Mouse (Mus musculus) midbrain, embryonic 10.5 days (tissue): ENCODE results near the gene Wdr53. TPM values are rescaled to one million over a fixed set of nuclear protein-coding genes. Genes with fewer than 3 reads are reported as not detected.
"Not testable (repeated sequence)": the region's sequence is repeated elsewhere in the genome, so short reads cannot be mapped to it uniquely, and the experiment has no call there.

Source experiments
- DNase-seq: peaks from one replicate; pipeline ENCODE4 v3.0.0-alpha.2; 2017; ENCODE audit warnings: low spot score
- H3K27ac ChIP-seq: fragments of 300-500 bp; sonication (generic); replicated peaks from 2 replicates; pipeline ENCODE4 v1.5.1; 2016; ENCODE audit warnings: mild to moderate bottlenecking
- H3K27me3 ChIP-seq: fragments of 300-500 bp; sonication (generic); 2 replicates; pipeline ENCODE4 v1.6.1; 2016; ENCODE audit warnings: low read depth, mild to moderate bottlenecking; ENCODE audit not compliant: poor library complexity, severe bottlenecking
- H3K36me3 ChIP-seq: fragments of 300-500 bp; sonication (generic); 2 replicates; pipeline ENCODE4 v1.6.1; 2016; ENCODE audit warnings: mild to moderate bottlenecking, moderate library complexity
- H3K4me1 ChIP-seq: fragments of 300-500 bp; sonication (generic); 2 replicates; pipeline ENCODE4 v1.6.1; 2016
- H3K4me3 ChIP-seq: fragments of 300-500 bp; sonication (generic); 2 replicates; pipeline ENCODE4 v1.5.1; 2016; ENCODE audit warnings: mild to moderate bottlenecking, moderate library complexity
- H3K9me3 ChIP-seq: fragments of 300-500 bp; sonication (generic); replicated peaks from 2 replicates; pipeline ENCODE4 v1.6.1; 2016; ENCODE audit warnings: mild to moderate bottlenecking
- WGBS: fragments of 180-500 bp; shearing (Covaris S2); methylation state at CpG from one replicate; pipeline ENCODE4 v1.1.7; 2016; 5-methylcytosine and 5-hydroxymethylcytosine counted together
- polyA plus RNA-seq: library from polyadenylated mRNA; unstranded; fragments of >200 nt; fragmentation: Nextera tagmentation; extraction: Ambion mirVana; gene quantifications from 2 replicates; pipeline ENCODE4 v1.2.1, GENCODE M21; 2016

Wdr53 gene
- 18.6 and 19.2 TPM in 2 replicates for polyA plus RNA-seq

DNA sequence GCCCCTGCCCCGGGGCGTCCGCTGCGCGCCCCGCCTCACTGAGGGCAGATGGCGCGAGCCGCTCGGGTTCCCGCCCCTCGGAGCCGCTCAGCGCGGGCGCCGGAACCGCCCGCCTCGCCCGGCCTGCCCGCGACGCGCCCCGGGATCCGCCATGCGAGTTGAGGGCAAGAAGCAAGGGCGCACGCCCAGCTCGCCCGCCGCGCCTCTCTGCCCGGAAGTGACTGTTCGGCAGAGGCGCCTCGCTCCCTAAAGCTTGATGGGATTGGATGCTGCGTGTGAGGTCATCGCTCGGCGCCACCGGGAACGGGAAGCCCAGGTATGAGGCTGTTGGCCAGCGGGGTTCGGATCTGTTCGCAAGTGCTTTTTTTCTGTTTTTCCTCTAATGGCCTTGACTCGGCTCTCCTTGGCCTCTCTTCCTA lies at the start of gene Wdr53, which contains the start of gene Fbxo45:
Wdr53 (plus strand) TSS at position 276 of the 419 bp plus-strand sequence.
Fbxo45 (minus strand) TSS at position 207 of the 419 bp plus-strand sequence.
- H3K4me3 ChIP-seq = peak within 1 kb of the TSS; percentile 94
- DNase-seq = peak; percentile 96
- peaks cover 30% of the 10 kb centered on the region for H3K4me1 ChIP-seq
- WGBS = under 1% methylated on average over 48 of the region's 48 CpGs
- H3K27me3 ChIP-seq = no peaks in the 10 kb centered on the region
- peak within 1 kb of the TSS; percentile 94 for H3K27ac ChIP-seq
- peaks cover 11% of the 10 kb centered on the region for H3K36me3 ChIP-seq
- no peaks in the 10 kb centered on the region for H3K9me3 ChIP-seq

DNA sequence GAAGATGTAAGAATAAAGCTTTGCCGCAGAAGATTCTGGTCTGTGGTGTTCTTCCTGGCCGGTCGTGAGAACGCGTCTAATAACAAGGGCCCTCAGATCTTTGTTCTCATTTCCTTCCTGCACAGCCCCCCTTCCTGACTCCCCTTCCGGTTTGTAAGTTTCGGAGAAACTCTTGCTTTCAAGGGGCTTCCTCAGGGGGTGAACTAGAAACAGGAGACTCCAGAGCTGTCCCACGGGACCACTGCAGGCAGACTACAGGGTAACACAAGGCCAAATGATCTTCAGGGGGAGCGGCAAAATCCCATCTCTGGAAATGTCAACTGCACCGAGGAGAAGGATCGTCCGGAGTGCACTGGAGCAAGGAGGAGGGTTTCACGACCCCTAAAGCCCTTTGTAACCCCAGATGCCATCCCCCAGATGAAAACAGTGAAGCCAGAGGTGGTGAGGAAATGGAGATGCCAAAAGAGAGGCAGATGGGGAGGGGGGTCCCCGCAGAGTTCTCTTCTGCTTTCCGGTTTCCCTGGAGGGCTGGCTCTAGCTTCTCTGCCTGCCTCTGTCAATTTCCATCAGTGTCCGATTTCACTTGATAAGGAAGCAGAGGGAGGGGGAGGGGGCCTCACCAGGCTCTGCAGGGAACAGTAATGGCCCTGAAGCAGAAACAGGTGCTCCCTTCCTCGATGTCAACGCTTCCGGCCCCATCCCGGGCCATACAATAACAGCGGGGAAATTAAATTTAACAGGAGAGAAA lies 46.6 kb upstream of the Wdr53 start:
- 0 out of 2 replicates have a peak overlapping the region, but pooled peaks have one; percentile 2 for H3K4me3 ChIP-seq
- DNase-seq = no peak
- H3K27ac ChIP-seq = peak overlapping the region; percentile 55; the same call in 1 of the 2 replicates
- H3K4me1 ChIP-seq = peaks cover 7% of the 10 kb centered on the region
- 73% methylated on average over 21 of the region's 21 CpGs for whole genome bisulfite sequencing
- no peaks in the 10 kb centered on the region for H3K36me3 ChIP-seq
- no peaks in the 10 kb centered on the region for H3K27me3 ChIP-seq
- H3K9me3 ChIP-seq = peaks cover 4% of the 10 kb centered on the region; the same call in 1 of the 2 replicates

DNA sequence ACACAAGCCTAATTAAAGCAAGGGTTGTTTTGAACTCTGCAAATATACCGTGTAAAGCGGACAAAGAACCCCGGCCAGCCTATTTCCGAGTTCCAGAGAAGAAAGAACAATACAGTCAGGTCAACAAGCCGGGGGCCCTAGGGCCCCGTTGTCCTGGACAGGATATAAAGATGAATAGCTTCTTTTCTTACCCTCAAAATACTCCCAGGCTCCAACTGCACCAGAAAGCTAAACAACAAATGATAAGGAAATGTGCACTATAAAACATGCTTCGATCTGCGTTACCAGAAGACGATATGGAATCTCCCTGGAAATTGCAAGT lies 46.1 kb upstream of the Wdr53 start:
- no peak for DNase-seq
- Histone ChIP-seq H3K4me3 (no peak overlapping the region), H3K27me3 (no peaks in the 10 kb centered on the region), H3K27ac (peak overlapping the region; percentile 55; the same call in 1 of the 2 replicates), H3K9me3 (peaks cover 4% of the 10 kb centered on the region; the same call in 1 of the 2 replicates), H3K36me3 (no peaks in the 10 kb centered on the region), H3K4me1 (peaks cover 7% of the 10 kb centered on the region)
- WGBS = 74% methylated on average over 9 of the region's 9 CpGs

DNA sequence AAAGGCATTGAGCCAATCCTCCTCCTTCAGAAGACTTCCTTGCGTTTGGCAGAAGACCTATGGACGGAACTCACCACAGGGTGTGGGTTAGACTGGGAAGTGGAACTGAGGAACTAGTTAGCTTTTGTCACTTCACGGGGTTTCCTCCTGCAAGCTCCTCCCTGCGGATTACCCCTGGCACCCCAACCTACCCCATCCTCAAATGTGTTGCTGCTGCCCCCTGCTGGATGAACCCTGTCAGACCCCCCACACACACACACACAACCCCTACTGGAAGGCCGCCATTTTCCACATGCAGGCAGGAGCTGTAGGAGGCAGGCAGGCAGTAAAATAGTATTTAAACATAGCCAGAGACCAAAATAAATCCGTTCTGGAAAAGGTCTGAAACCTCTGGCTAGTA lies 44.3 kb upstream of the Wdr53 start:
- Histone ChIP-seq H3K27me3 (no peaks in the 10 kb centered on the region), H3K4me1 (peaks cover 7% of the 10 kb centered on the region), H3K36me3 (no peaks in the 10 kb centered on the region), H3K9me3 (peaks cover 4% of the 10 kb centered on the region; the same call in 1 of the 2 replicates), H3K27ac (no peak overlapping the region), H3K4me3 (no peak overlapping the region)
- 77% methylated on average over 6 of the region's 6 CpGs for WGBS
- no peak for DNase-seq

DNA sequence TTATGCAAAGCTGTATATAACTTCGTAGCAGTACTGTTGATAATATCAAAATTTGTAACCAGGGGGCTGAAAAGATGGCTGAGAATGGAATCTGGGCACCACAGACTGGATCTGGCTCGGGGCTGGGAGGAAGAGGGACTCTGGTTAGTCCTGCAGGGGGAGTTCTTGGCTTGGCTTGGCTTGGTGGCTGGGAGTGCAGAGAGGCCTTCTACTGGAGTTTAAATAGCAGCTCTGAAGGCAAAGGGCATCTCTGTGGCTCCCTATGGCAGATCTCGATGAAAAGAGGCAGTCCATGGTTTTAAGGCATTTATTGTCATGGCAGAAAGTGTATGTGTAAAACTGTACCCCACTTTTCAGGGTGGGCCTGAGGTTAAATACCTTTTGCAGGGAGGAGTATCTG lies 42.1 kb upstream of the Wdr53 start:
- 65% methylated on average over 3 of the region's 3 CpGs for WGBS
- Histone ChIP-seq H3K4me1 (peaks cover 7% of the 10 kb centered on the region), H3K27me3 (no peaks in the 10 kb centered on the region), H3K36me3 (no peaks in the 10 kb centered on the region), H3K9me3 (peaks cover 19% of the 10 kb centered on the region), H3K27ac (no peak overlapping the region), H3K4me3 (no peak overlapping the region)
- DNase-seq = no peak

DNA sequence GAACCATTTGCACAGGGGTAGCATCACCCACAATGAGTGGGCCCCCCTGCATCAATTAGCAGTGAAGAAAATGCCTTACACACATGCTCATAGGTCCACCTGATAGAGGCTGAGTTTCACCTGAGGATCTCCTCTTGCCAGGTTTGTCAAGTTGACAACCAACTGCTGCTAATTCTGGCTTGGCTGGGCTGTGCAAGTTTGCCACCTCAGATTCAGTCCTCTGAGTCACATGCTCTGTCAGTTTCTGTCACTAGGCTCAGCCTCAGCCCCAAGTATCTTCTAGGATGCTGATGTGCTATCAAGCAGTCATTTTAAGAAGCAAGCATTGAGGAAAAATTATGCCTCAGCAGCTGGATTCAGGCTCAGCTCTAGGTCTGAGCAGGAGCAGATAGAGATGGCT lies 32.9 kb upstream of the Wdr53 start:
- H3K36me3 ChIP-seq = no peaks in the 10 kb centered on the region
- DNase-seq = no peak
- H3K27me3 ChIP-seq = no peaks in the 10 kb centered on the region
- H3K27ac ChIP-seq = no peak overlapping the region
- no peak overlapping the region for H3K4me3 ChIP-seq
- H3K9me3 ChIP-seq = peaks cover 15% of the 10 kb centered on the region
- H3K4me1 ChIP-seq = no peaks in the 10 kb centered on the region

DNA sequence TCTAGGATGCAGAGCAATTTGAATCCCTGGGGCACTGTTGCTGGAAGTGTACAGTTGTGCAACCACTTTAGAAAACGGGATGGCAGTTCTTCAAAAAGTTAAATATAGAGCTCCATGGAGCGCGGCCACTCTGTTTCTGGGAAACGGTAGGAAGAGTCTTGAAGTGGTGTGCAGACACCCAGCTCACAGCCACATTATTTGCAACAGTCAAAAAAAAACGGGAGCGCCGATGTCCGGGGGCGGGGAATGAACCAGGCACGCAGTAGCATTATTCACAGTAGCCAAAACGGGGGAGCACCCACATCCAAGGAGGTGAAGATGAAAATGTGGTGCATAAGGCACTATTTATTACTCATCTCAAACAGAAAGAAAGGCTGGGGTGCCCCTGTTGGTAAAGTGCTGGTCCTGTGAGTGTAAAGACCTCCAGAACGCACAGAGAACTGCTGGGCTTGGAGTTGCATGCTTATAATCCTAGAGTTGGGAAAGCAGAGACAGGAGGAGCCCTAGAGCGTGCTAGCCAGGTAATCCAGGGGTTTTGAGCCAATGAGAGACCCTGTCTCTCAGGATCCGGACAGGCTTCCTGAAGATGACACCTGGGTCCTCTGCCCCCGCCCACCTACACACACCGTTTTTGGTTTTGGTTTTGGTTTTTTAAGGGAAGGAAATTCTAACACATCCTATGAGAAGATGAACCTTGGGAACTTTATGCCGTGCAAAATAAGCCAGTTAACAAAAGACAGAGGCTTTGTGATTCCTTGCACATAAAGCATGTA lies 32.0 kb upstream of the Wdr53 start:
- 82% methylated on average over 17 of the region's 17 CpGs for WGBS
- H3K27me3 ChIP-seq = no peaks in the 10 kb centered on the region
- no peak overlapping the region for H3K27ac ChIP-seq
- H3K4me3 ChIP-seq = no peak overlapping the region
- DNase-seq = no peak
- no peaks in the 10 kb centered on the region for H3K4me1 ChIP-seq
- H3K9me3 ChIP-seq = peaks cover 7% of the 10 kb centered on the region
- H3K36me3 ChIP-seq = no peaks in the 10 kb centered on the region

DNA sequence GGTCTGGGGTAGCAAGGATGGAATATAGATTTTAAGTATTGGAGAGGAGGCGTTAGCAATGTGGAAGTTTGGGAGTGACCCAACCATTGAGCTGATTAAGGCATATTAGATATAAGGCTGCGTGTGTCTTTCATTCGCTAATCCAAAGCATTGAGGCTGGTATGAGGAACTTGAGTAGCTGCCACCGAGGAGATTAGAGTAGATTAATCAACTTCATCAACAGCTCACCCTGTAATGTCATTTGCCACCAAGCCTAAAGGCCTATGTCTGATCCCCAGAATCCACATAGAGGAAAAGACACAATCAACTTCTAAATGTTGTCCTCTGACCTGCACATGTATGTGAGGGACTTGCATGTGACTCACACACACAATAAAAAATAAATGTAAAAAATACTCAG lies 25.2 kb upstream of the Wdr53 start:
- H3K27ac ChIP-seq = no peak overlapping the region
- H3K36me3 ChIP-seq = no peaks in the 10 kb centered on the region
- H3K4me1 ChIP-seq = no peaks in the 10 kb centered on the region
- DNase-seq = no peak
- WGBS = 79% methylated on average over 4 of the region's 4 CpGs
- H3K27me3 ChIP-seq = no peaks in the 10 kb centered on the region
- H3K4me3 ChIP-seq = no peak overlapping the region
- H3K9me3 ChIP-seq = no peaks in the 10 kb centered on the region

DNA sequence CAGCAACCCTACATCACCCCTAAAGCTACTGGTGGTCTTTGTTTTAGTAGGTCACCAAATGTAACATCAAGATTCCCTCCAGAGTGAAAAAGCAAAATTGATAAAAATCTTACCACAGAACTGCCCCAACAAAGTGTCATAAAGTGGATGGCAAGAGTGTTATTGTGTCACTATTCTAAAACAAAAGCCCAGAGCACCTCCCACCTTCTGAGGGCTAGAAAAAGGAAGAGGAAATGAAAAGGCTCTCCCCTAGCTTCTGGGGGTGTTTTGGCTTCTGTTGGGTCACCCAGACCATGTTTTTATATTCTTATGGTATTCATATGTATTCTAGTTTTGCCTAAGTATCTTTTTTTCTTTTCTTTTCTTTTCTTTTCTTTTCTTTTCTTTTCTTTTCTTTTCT lies 24.6 kb upstream of the Wdr53 start:
- no peaks in the 10 kb centered on the region for H3K27me3 ChIP-seq
- H3K36me3 ChIP-seq = no peaks in the 10 kb centered on the region
- no peak for DNase-seq
- no peaks in the 10 kb centered on the region for H3K4me1 ChIP-seq
- no peaks in the 10 kb centered on the region for H3K9me3 ChIP-seq
- H3K4me3 ChIP-seq = no peak overlapping the region
- H3K27ac ChIP-seq = no peak overlapping the region

DNA sequence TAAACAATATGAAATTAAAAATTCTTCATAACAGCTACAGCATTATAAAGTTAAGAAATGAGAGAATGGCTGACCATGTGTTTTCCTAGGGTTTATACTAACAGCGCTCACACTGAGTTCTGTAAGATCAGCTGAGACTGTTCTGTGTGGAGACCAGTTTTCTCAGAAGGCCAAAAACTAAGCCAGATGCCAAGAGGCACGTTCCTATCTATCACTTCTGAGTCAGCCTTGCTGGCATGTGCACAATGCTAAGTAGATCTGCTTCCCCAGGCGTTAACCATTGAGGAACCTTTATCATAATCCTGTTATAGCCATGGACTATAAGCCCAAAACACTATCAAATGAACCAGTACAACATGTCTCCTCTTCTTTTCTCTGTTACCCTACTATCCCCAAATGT lies 15.0 kb upstream of the Wdr53 start:
- DNase-seq, H3K27ac ChIP-seq, H3K9me3 ChIP-seq, H3K4me3 ChIP-seq, H3K27me3 ChIP-seq, H3K4me1 ChIP-seq: not testable (repeated sequence)
- WGBS = 92% methylated on average over 3 of the region's 3 CpGs
- H3K36me3 ChIP-seq = peaks cover 64% of the 10 kb centered on the region

DNA sequence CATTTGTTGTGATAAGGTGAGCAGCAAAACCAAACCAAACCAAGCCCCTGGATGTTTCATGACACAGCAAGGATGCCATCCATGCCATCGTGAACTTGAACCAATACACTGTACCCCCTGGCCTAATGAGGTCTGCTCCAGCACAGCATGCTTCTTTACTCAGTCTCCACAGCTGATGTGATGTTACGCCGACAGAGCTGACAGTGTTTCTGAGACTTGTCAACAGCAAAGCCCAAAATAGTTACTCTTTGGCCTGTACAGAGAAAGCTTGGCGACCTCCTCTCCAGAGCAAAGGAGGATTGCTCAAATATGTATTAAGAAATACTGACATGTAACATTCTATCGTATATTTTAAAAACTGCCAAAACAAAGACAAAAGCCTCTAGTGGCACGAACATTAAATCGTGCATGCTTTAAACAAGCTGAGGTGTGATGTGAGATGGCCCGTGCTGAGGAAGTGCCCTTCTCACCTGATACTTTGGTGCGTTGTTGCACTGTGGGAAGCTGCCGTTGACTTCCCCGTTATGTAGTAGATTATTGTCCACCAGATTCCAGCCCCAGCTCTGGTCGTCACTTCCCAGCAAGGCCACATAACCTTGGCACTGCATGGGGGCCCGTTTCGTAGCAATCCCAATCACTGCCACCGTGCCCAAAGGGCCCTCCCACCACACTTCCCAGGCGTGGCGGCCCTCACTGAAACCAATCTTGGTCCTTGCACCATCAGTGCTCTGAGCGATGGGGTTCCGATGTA lies 8.9 kb upstream of the Wdr53 start:
- H3K27ac ChIP-seq = no peak overlapping the region
- H3K36me3 ChIP-seq = peaks cover 75% of the 10 kb centered on the region
- WGBS = 93% methylated on average over 19 of the region's 19 CpGs
- H3K4me1 ChIP-seq = no peaks in the 10 kb centered on the region
- no peak for DNase-seq
- no peaks in the 10 kb centered on the region for H3K9me3 ChIP-seq
- H3K4me3 ChIP-seq = no peak overlapping the region
- H3K27me3 ChIP-seq = no peaks in the 10 kb centered on the region

DNA sequence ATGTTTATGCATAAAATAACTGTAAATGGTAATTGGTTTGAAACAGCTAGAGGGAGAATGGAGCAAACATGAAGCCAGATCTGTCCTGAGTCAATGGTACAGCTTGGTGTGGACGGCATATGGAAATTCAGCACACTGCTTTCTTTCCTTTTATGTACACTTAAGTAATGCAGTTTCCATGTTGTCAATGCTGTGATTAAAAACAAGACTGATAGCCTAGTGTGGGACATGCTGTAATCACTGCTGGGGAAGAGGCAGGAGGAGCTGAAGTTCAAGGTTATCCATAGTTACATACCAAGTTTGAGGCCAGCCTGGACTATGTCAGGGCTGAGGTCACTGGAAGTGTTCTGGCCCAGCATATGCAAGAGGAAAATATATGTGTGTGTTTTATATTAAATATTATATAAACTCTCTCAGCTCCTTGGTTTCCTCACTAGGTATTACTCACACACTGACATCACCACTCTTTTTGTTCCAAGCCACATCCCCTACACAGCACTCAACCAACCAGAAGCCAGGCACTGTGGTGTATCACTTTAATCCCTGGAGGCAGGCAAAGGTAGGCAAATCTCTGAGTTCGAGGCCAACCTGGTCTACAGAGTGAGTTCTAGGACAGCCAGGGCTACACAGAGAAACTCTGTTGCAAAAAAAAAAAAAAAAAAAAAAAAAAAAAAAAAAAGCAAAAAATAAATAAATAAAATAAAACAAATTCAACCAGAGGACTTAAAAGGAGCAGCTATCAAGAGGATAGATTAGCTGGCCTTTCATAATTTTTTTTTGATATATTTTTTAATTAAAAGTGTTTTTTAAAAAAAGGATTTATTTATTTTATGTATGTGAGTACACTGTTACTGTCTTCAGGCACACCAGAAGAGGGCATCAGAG lies 7.4 kb upstream of the Wdr53 start:
- WGBS = 86% methylated on average over 2 of the region's 2 CpGs
- Histone ChIP-seq H3K4me3 (no peak overlapping the region), H3K4me1 (peaks cover 7% of the 10 kb centered on the region), H3K27me3 (no peaks in the 10 kb centered on the region), H3K9me3 (no peaks in the 10 kb centered on the region), H3K36me3 (peaks cover 64% of the 10 kb centered on the region), H3K27ac (no peak overlapping the region)
- DNase-seq = no peak
